ENCODE assay signal across 8 mouse cellular contexts in the genomic region with DNA sequence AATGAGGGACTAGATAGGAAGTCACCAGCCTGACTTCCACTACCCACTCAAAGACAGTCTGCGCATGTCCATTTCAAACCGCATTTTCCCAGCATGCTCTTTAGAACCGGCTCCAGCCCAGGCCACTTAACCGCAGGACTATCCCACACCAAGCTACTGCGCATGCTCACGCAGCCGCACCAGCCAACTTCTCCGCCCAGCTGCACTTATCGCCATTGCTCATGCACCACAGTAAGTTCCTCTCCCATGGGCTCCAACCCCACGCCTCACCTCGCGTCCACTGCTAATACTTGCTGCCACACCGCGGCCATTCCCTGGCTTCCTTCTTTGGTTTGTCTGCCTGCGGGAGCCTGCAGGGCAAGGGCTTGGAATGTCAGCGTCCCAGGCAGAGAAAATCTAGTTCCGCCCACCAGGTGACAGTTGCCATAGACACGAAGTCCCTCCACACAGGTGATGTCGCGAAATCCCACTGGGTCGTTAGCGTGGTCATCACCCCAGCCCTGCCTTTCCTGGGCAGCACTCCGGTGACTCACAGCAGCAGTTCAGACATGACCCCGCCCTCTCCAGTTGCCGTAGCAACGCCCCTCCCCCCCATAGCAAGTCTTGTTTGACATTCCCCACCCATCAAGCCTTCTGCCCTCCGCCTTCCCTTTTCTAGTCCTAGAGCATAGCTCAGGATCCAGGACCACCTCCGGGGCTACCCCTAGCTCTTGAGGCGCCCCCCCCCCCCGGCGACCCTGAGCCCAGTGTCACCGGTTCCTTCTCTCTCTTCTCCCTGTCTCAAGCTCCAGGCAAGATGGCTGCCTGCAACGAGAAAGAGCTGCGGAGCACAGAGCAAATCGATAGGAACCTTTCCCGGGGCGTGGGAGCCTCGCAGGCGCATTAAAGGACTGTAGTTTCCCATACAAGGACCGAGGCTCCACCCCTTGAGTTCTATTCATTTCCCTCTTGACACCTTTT. TPM values are rescaled to one million over a fixed set of nuclear protein-coding genes. Genes with fewer than 3 reads are reported as not detected.
DNase-seq lines count a peak whose midpoint lies in the region; ATAC-seq and TF ChIP-seq lines count a peak whose summit lies in the region.

Wdr13 (minus strand) TSS at position 876 of the 960 bp plus-strand sequence.

- no peak within 1 kb of the TSS for H3ac ChIP-seq in myocyte (ENCODE audit: control insufficient read depth, insufficient read length)

- DNase-seq in B cell, adult 2 months, result peak; percentile 84 to 88
- DNase-seq in brain, adult 2 months (ENCODE audit: low read depth, low spot score), result peak; percentile 98
- peak; percentile 89 for DNase-seq in liver, adult 2 months (ENCODE audit: extremely low read depth, low read depth, low spot score)
- DNase-seq in splenic B cell, adult 2 months (ENCODE audit: low read depth, low spot score), result peak; percentile 95

- peak within 1 kb of the TSS; percentile 98 for H3K27ac ChIP-seq in heart, embryonic 11.5 days (ENCODE audit: low read depth, low read length)
- H3K27ac ChIP-seq in kidney, embryonic 16.5 days (ENCODE audit: low read length), result peak within 1 kb of the TSS; percentile 98
- peak within 1 kb of the TSS; percentile 90 for H3K27ac ChIP-seq in liver, adult 2 months (replicated peaks; ENCODE audit: insufficient read depth, low read depth, low read length)

- H3K4me2 ChIP-seq in heart, embryonic 11.5 days, result peak within 1 kb of the TSS; percentile 68
- H3K4me2 ChIP-seq in kidney, embryonic 16.5 days (replicated peaks; ENCODE audit: low read depth, low read length), result peak within 1 kb of the TSS; percentile 59
- H3K4me2 ChIP-seq in myocyte (ENCODE audit: low read depth), result peak within 1 kb of the TSS; percentile 85

- no peaks in the 10 kb centered on the region for H3K9me3 ChIP-seq in heart, embryonic 11.5 days (replicated peaks; ENCODE audit: control insufficient read depth, low read length)
- peaks cover 2% of the 10 kb centered on the region; the same call in 1 of the 2 replicates for H3K9me3 ChIP-seq in kidney, embryonic 16.5 days (ENCODE audit: low read length)

- ATAC-seq in erythroblast, adult 5-6 weeks (replicated peaks; ENCODE audit: low FRiP score, poor library complexity, severe bottlenecking), result peak; percentile 96
- peak; percentile 87 for ATAC-seq in heart, embryonic 11.5 days (replicated peaks; ENCODE audit: insufficient number of reproducible peaks, low FRiP score, low TSS enrichment)
- peak; percentile 91 for ATAC-seq in kidney, embryonic 16.5 days (ENCODE audit: low FRiP score, low TSS enrichment)

- peak within 1 kb of the TSS; percentile 76 for H3K9ac ChIP-seq in heart, embryonic 11.5 days (ENCODE audit: low read depth, low read length)
- peak within 1 kb of the TSS; percentile 74 for H3K9ac ChIP-seq in kidney, embryonic 16.5 days (replicated peaks; ENCODE audit: low read length)
- H3K9ac ChIP-seq in liver, adult 2 months (ENCODE audit: low read depth, low read length), result peak within 1 kb of the TSS; percentile 80

- H3K79me2 ChIP-seq in liver, adult 2 months (ENCODE audit: control insufficient read depth, insufficient read depth, low read length), result peaks cover 2% of the 10 kb centered on the region; the same call in 1 of the 2 replicates
- H3K79me2 ChIP-seq in myocyte (ENCODE audit: control insufficient read depth, insufficient read depth), result peaks cover 9% of the 10 kb centered on the region

- 10% methylated on average over 40 of the region's 40 CpGs for WGBS in heart, embryonic 11.5 days (ENCODE audit: insufficient replicate concordance)
- 20% methylated on average over 38 of the region's 40 CpGs for WGBS in kidney, embryonic 16.5 days
- WGBS in liver, adult 2 months, result under 1% methylated on average over 36 of the region's 40 CpGs

- 0 out of 2 replicates have a peak, but pooled peaks cover 2% of the 10 kb centered on the region for H3K4me1 ChIP-seq in heart, embryonic 11.5 days (ENCODE audit: control insufficient read depth, insufficient read depth, low read length)
- 0 out of 2 replicates have a peak, but pooled peaks cover 4% of the 10 kb centered on the region for H3K4me1 ChIP-seq in kidney, embryonic 16.5 days (ENCODE audit: insufficient read depth, low read length)
- H3K4me1 ChIP-seq in liver, adult 2 months (ENCODE audit: control insufficient read depth, insufficient read depth, low read length), result no peaks in the 10 kb centered on the region

- TF ChIP-seq POLR2A in liver, adult 2 months (IDR thresholded peaks at IDR 0.05; ENCODE audit: extremely low read depth, insufficient read depth, low read length), result peak; percentile 45; the same call in 1 of the 2 replicates
- TF ChIP-seq POLR2A in myocyte (IDR thresholded peaks at IDR 0.05; ENCODE audit: insufficient read length, low read depth), result peak; percentile 73

- TF ChIP-seq CTCF in liver, adult 2 months (IDR thresholded peaks at IDR 0.05; ENCODE audit: low read depth, low read length), result no peak

- H3K4me3 ChIP-seq in heart, embryonic 11.5 days (ENCODE audit: low read depth, low read length), result peak within 1 kb of the TSS; percentile 52
- peak within 1 kb of the TSS; percentile 66 for H3K4me3 ChIP-seq in kidney, embryonic 16.5 days (ENCODE audit: low read length)
- H3K4me3 ChIP-seq in liver, adult 2 months (ENCODE audit: insufficient read depth, low read depth, low read length), result peak within 1 kb of the TSS; percentile 91
- peak within 1 kb of the TSS; percentile 48 for H3K4me3 ChIP-seq in myocyte

- no peaks in the 10 kb centered on the region for H3K36me3 ChIP-seq in heart, embryonic 11.5 days (ENCODE audit: control insufficient read depth, insufficient read depth, low read length)
- H3K36me3 ChIP-seq in kidney, embryonic 16.5 days (ENCODE audit: insufficient read depth, low read length), result 0 out of 2 replicates have a peak, but pooled peaks cover 17% of the 10 kb centered on the region
- 0 out of 2 replicates have a peak, but pooled peaks cover 5% of the 10 kb centered on the region for H3K36me3 ChIP-seq in liver, adult 2 months (ENCODE audit: control insufficient read depth, insufficient read depth, low read length)
- no peaks in the 10 kb centered on the region for H3K36me3 ChIP-seq in myocyte (ENCODE audit: control insufficient read depth, insufficient read depth)
- H3K36me3 ChIP-seq in splenic B cell, adult 2 months (ENCODE audit: control insufficient read depth, insufficient read depth, low read length, poor library complexity, severe bottlenecking), result no peaks in the 10 kb centered on the region

- no peaks in the 10 kb centered on the region for H3K27me3 ChIP-seq in heart, embryonic 11.5 days (ENCODE audit: control insufficient read depth, insufficient read depth, low read length)
- no peaks in the 10 kb centered on the region for H3K27me3 ChIP-seq in kidney, embryonic 16.5 days (ENCODE audit: insufficient read depth, low read length)
- H3K27me3 ChIP-seq in liver, adult 2 months (ENCODE audit: control insufficient read depth, insufficient read depth, low read length), result no peaks in the 10 kb centered on the region
- H3K27me3 ChIP-seq in myocyte (ENCODE audit: control insufficient read depth, insufficient read depth, insufficient read length), result no peaks in the 10 kb centered on the region
- no peaks in the 10 kb centered on the region for H3K27me3 ChIP-seq in splenic B cell, adult 2 months (ENCODE audit: control insufficient read depth, insufficient read depth, low read length, poor library complexity, severe bottlenecking)

TF ChIP-seq in myocyte, 11 proteins besides CTCF, POLR2A, EP300 and RAD21:
- TF ChIP-seq MAX (IDR thresholded peaks at IDR 0.05; ENCODE audit: low read depth) (no peak), REST (IDR thresholded peaks at IDR 0.05; ENCODE audit: insufficient read depth, insufficient read length) (no peak), TCF3 (IDR thresholded peaks at IDR 0.05; ENCODE audit: insufficient read length, low read depth) (no peak), SRF (IDR thresholded peaks at IDR 0.05; ENCODE audit: control insufficient read depth, insufficient read length, low read depth) (peak; percentile 52), MYOD1 (IDR thresholded peaks at IDR 0.05; ENCODE audit: control insufficient read depth in 1 of 3, insufficient read length in 2 of 3, low read depth in 2 of 3) (peak in 1 of 3 experiments; percentile 16), POLR2AphosphoS2 (IDR thresholded peaks at IDR 0.05; ENCODE audit: insufficient read length, low read depth) (peak; percentile 68)

RNA-seq across cellular contexts. Expression of gene Wdr13, which starts in this region (rescaled TPM):
- 3.1 and 7.7 TPM in 2 replicates for total RNA-seq in erythroblast, adult 5-6 weeks (2015; ENCODE audit: low replicate concordance)
- 7.9 and 15.5 TPM in 2 replicates for total RNA-seq in erythroblast, adult 5-6 weeks (2017; ENCODE audit: low replicate concordance)
- 21.8 and 22.6 TPM in 2 replicates for polyA plus RNA-seq in heart, embryonic 11.5 days (2014; fragmentation: Nextera tagmentation; extraction: Ambion mirVana)
- 29.0 and 29.6 TPM in 2 replicates for polyA plus RNA-seq in kidney, embryonic 16.5 days (2015; fragmentation: Nextera tagmentation; extraction: Ambion mirVana)
- 16.7 and 18.5 TPM in 2 replicates for total RNA-seq in liver, adult 2 months (2014; rRNA removed)
- polyA plus RNA-seq in liver, adult 2 months (2012; rRNA removed), result 44.1 and 49.8 TPM in 2 replicates
- polyA plus RNA-seq in myocyte (2012; fragmentation: generic; extraction: Trizol), result 16.1 TPM

Comparison
In these comparisons a context has a peak if more than half of its experiments do, and no peak if none do; other contexts are left out.
1. Peak in every context shown above with its lines: DNase-seq, ATAC-seq, H3K4me3 ChIP-seq and H3K27ac ChIP-seq.